Mouse (Mus musculus) 3134 (cell line): ENCODE results near the gene BC048562.

Experiments used
- DNase-seq: peaks from one replicate; pipeline ENCODE4 v3.0.0-alpha.2; 2011; ENCODE audit warnings: low spot score; ENCODE audit not compliant: insufficient read length; ENCODE audit errors: extremely low read depth

BC048562 gene

GRCm38 (mm10) chr9:108450292-108451169, 14.2 kb downstream of the BC048562 start:
- DNase-seq = no peak

DNA sequence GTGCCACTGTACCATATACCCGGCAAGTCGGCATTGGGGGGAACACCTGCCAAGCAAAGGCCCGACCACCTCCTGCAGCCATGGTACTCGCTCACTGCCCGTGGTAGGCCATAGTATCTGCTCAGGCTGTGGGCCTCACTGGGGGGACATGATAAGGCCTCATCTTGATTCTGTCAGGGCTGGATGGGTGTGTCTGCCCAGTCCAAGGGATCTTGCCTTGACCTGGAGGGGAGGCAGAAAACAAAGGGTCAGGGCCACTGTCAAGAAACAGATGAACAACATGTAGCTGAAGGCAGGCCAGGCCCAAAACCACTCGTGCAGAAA, 14.8 kb downstream of the BC048562 start:
- no peak for DNase-seq

- no peak for DNase-seq
Observed at GRCm38 (mm10) chr9:108451519-108452160, 15.4 kb downstream of the BC048562 start.

DNA sequence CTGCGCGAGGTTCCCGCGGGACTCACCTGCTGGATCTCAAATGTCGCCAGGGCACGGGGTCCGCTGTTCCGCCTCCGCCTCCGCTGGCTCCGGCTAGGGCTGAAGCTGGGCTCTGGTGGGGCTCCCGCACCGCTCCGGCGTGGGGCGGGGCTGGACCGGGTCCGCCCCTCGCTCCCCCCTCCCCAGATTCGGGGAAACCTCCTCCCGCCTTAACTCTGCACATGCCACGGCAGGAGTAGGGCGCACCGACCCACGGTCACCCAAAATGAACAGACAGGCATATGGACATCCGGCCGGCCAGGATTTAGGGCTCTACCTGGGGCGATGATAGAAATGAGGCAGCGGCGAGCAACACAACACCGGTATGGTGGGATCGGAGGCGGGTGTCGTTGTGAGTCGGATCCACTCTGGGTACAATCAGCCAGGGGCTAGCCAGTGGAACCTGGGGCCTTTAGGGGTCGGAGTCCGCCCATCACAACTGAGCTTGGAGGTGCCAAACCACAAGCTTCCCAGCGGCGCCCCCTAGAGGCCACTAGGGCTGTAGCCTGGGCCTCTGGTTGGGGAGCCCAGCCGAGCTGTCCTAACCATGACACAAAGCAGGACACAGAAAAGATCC, 16.1 kb downstream of the BC048562 start:
- DNase-seq = no peak

- no peak for DNase-seq
Observed at GRCm38 (mm10) chr9:108452911-108453310, 16.6 kb downstream of the BC048562 start.

- DNase-seq = no peak
Observed at GRCm38 (mm10) chr9:108453458-108453857, 17.2 kb downstream of the BC048562 start.

GRCm38 (mm10) chr9:108454429-108454828, 18.1 kb downstream of the BC048562 start:
- DNase-seq = no peak

GRCm38 (mm10) chr9:108455747-108456571, 19.7 kb downstream of the BC048562 start:
- no peak for DNase-seq

GRCm38 (mm10) chr9:108456953-108457352, 20.7 kb downstream of the BC048562 start:
- DNase-seq = no peak

GRCm38 (mm10) chr9:108459939-108460318, 23.6 kb downstream of the BC048562 start:
- no peak for DNase-seq

DNA sequence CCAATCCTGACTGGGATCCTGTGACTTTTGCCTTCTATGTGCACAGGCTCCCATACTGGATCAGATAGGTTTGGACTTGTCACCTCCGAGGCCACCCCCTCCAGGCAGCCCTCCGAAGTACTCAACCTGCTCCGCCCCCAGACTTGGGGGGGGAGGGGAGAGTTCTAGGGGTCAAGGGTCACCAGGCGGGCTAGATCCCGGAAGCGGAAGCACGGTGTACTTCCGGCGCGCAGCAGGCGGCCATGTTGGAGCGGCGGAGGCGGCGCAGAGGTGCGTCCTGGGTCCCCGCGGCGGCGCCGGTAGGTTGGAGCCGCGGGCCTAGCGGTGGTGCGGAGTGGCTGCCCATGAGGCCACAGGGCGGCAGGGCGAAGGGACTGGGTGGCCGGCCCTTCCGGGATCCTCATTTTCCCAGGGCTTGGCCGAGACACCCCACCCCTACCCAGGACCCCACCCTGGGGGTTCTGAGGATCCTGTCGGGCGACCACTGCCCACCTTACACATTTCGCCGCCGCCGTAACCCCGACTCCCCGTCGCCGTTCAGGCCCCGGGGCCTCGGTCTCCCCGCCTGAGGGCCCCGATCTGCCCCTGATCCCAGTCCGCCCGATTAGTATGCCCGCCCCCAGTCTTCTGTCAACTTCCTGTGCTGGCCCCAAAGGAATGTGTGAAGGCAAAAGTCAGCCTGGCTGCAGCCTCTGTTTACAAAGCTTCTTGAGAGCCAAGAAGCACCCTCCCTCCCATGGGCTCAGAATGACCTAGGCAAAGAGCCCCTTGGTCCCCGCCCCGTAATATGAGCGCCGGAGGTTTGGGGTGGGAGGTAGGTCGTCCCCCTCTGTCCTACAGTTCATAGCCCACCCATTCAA, 24.3 kb downstream of the BC048562 start, which contains the start of gene Ccdc71:
Gene Ccdc71, plus strand, starts transcription at position 209 of the 860 bp plus-strand sequence.
- DNase-seq = peak; percentile 85

GRCm38 (mm10) chr9:108461181-108461631, 24.9 kb downstream of the BC048562 start, which contains the start of gene Klhdc8b:
TSS of gene Klhdc8b (minus strand) at chr9:108461581.
- no peak for DNase-seq

GRCm38 (mm10) chr9:108461675-108462074, 25.4 kb downstream of the BC048562 start:
- DNase-seq = no peak

- DNase-seq = no peak
Observed at GRCm38 (mm10) chr9:108462192-108462591, 25.9 kb downstream of the BC048562 start.

- no peak for DNase-seq
Observed at GRCm38 (mm10) chr9:108463713-108464112, 27.4 kb downstream of the BC048562 start.

- no peak for DNase-seq
Observed at GRCm38 (mm10) chr9:108466219-108466618, 29.9 kb downstream of the BC048562 start.

- DNase-seq = no peak
Observed at GRCm38 (mm10) chr9:108469430-108469829, 33.1 kb downstream of the BC048562 start.

DNA sequence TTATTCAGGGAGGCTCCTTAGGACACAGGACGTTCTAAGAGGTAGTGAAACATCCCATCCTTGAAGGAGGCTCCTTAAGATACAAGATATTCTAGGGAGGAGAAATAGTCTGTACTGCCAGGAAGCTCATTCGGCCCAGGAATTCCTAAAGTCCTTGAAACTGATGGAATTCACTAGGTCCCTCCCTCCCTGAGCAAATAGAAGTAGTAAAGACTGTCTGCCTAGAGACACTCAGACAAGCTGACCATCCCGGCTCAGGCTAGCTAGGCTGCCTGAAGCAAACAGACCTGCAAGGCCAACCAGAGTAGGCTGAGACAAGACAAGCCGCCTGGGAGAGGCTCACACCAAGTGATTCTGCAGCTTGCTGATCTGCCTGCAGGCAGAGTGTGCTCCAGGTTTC, 33.6 kb downstream of the BC048562 start:
- DNase-seq = no peak

DNA sequence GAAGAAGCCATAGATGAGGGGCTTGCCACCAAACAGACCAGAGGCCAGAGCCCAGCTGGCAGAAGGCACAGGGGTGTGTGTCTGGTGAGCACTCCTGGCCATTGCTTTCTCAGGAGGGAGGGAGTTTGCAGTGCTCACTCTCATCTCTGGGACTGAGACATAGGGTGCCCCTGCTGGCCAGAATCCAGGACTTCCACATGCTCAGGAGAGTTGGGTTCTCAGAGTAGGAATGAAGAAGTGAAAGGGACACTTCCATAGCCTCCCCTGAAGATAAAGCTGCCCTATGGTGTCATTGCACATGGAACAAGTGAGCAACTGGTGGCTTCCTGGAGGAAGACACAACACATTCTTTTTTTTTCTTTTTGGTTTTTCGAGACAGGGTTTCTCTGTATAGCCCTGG, 38.2 kb downstream of the BC048562 start:
- no peak for DNase-seq
